Mouse (Mus musculus): ENCODE measurements around the gene Tfr2. TPM values are rescaled to one million over a fixed set of nuclear protein-coding genes. Genes with fewer than 3 reads are reported as not detected.
A peak's percentile ranks its signal among the peaks of the same experiment; 100 is the strongest.

Tfr2 gene
- total RNA-seq, 2 experiments from 2014 or later: 23.7 to 26.7 TPM

Small RNAs within 50 kb of the gene (microRNA-seq; reads per million reads assigned to microRNA genes)
- gene Mir6418: 3.4 reads per million, percentile 7 among the genes with 10 or more reads in this experiment

Other genes starting within 250 kb of the Tfr2 start
- gene Slc12a9, start 236.2 kb upstream of the Tfr2 start, total RNA-seq (2021): 10 to 100 TPM; 28.6 to 28.9 TPM
- 1 to 10 TPM; 5.4 to 7.5 TPM for gene Ephb4, start 219.7 kb upstream of the Tfr2 start, total RNA-seq (2021)
- gene Zan, start 92.8 kb upstream of the Tfr2 start, total RNA-seq (2021): under 1 TPM; 0.47 to 0.69 TPM
- 10 to 100 TPM; 36.5 to 36.8 TPM for gene Pop7, start 67.3 kb upstream of the Tfr2 start, total RNA-seq (2021)
- 10 to 100 TPM; 43.0 TPM for gene Gigyf1, start 51.3 kb upstream of the Tfr2 start, total RNA-seq (2021)
- gene Epo, start 36.6 kb upstream of the Tfr2 start, total RNA-seq (2021): not detected
- 1,000 to 10,000 TPM in 1 of 2 experiments, 100 to 1,000 TPM in 1; 996 to 1,005 TPM for gene Gnb2, start 36.3 kb upstream of the Tfr2 start, total RNA-seq (2021)
- gene Actl6b, start 16.3 kb upstream of the Tfr2 start, total RNA-seq (2021): 100 to 1,000 TPM; 151 to 152 TPM
- gene Mospd3, start 31.2 kb downstream of the Tfr2 start, total RNA-seq (2021): 10 to 100 TPM; 38.8 to 43.1 TPM
- 10 to 100 TPM; 11.4 to 12.3 TPM for gene Pcolce, start 43.9 kb downstream of the Tfr2 start, total RNA-seq (2021)
- gene Fbxo24, start 59.2 kb downstream of the Tfr2 start, total RNA-seq (2021): under 1 TPM; 0.19 to 0.26 TPM
- 10 to 100 TPM; 15.1 to 15.6 TPM for gene Lrch4, start 59.3 kb downstream of the Tfr2 start, total RNA-seq (2021)
- 1 to 10 TPM; 4.4 to 5.6 TPM for gene Gm20605, start 59.3 kb downstream of the Tfr2 start, total RNA-seq (2021)
- gene Sap25, start 71.5 kb downstream of the Tfr2 start, total RNA-seq (2021): 1 to 10 TPM; 2.7 to 4.5 TPM
- gene Irs3, start 75.9 kb downstream of the Tfr2 start, total RNA-seq (2021): under 1 TPM in 1 of 2 experiments, not detected in 1; 0.36 TPM
- 10 to 100 TPM; 33.3 to 36.5 TPM for gene Agfg2, start 114.9 kb downstream of the Tfr2 start, total RNA-seq (2021)
- 100 to 1,000 TPM; 116 to 119 TPM for gene Nyap1, start 171.8 kb downstream of the Tfr2 start, total RNA-seq (2021)
- 100 to 1,000 TPM; 112 to 120 TPM for gene Tsc22d4, start 175.9 kb downstream of the Tfr2 start, total RNA-seq (2021)
- 10 to 100 TPM; 28.0 to 28.7 TPM for gene Ppp1r35, start 209.0 kb downstream of the Tfr2 start, total RNA-seq (2021)
- 10 to 100 TPM; 30.1 to 35.3 TPM for gene Mepce, start 217.8 kb downstream of the Tfr2 start, total RNA-seq (2021)
- gene Zcwpw1, start 218.0 kb downstream of the Tfr2 start, total RNA-seq (2021): 1 to 10 TPM; 5.7 to 6.0 TPM

Measured in left cerebral cortex, postnatal 10 days (tissue).